Mouse (Mus musculus) ovary, postnatal 10 days (tissue): ENCODE results near the gene Tsfm.
"Not testable (repeated sequence)": the region's sequence is repeated elsewhere in the genome, so short reads cannot be mapped to it uniquely, and the experiment has no call there.

Experiments
- DNase-seq: peaks from one replicate; pipeline ENCODE4 v3.0.0; 2022; ENCODE audit warnings: low spot score

Gene Tsfm

DNA sequence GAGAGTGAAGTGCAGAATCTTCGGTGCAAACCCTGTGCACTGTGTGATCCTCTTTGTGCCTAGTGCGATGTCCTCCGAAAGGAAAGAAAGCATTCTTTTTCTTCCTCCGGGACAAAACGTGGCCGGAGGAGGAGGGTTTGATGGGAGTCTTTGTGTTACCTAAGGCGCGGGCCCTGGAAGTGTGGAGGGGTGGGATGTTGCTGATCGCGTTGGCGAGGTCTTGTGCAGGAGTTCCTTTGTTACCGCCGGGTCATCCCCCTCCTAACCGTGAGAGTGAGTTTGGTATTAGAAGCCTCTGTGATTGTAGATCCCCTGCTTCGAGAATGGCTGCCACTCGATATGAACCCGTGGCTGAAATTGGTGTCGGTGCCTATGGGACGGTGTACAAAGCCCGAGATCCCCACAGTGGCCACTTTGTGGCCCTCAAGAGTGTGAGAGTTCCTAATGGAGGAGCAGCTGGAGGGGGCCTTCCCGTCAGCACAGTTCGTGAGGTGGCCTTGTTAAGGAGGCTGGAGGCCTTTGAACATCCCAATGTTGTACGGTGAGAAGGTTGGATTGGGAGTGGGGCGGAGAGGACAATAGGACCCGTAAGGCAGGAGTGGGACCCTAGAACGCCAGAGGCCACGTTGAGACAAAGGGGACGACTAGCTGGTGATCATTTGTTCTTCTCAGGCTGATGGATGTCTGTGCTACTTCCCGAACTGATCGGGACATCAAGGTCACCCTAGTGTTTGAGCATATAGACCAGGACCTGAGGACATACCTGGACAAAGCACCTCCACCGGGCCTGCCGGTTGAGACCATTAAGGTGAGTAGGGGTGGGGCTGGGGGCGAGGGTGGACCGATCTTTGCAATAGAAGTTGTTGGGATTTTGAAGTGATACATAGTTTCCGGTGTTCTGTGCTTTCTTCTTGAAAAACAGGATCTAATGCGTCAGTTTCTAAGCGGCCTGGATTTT lies 33.6 kb upstream of the Tsfm start:
- no peak for DNase-seq

GRCm38 (mm10) chr10:127063239-127063872 lies 32.7 kb upstream of the Tsfm start, which contains the start of gene Cdk4:
Gene Cdk4, plus strand, starts transcription at chr10:127063534.
- peak; percentile 95 for DNase-seq

GRCm38 (mm10) chr10:127062503-127062902 lies 31.9 kb upstream of the Tsfm start:
- DNase-seq, result no peak

DNA sequence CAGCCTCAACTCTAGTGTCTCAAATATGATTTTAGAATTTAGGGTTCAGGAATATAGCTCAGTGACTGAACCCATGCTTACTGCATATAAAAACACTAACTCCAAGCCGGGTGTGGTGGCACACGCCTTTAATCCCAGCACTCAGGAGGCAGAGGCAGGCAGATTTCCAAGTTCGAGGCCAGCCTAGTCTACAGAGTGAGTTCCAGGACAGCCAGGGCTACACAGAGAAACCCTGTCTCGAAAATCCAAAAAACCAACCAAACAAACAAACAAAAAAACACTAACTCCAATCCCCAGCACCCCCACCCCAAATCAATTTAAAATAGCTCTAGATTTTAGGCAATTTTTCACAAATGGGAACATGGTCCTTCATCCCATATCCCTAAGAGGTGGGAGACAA lies 31.5 kb upstream of the Tsfm start:
- not testable (repeated sequence) for DNase-seq

GRCm38 (mm10) chr10:127061513-127061912 lies 30.9 kb upstream of the Tsfm start:
- no peak for DNase-seq

DNA sequence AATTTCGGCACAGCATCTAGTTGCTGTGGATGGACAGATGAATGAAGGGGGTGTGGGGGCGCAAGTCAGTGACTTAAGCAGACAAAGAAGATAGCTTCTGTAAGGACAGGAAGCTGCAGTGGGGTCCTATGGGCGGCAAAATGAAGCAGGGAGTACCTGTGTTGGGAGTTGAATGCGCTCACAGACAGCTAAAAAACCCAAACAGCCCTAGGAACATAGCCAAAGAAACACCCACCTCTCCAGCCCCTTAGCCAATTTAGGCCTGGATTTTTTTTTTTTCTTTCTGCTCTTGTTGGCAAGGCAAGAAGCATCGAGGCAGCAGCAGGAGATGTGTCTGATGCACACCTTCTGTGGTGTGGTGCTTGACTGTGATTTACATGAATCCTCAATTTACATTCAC lies 30.4 kb upstream of the Tsfm start:
- DNase-seq, result no peak

DNA sequence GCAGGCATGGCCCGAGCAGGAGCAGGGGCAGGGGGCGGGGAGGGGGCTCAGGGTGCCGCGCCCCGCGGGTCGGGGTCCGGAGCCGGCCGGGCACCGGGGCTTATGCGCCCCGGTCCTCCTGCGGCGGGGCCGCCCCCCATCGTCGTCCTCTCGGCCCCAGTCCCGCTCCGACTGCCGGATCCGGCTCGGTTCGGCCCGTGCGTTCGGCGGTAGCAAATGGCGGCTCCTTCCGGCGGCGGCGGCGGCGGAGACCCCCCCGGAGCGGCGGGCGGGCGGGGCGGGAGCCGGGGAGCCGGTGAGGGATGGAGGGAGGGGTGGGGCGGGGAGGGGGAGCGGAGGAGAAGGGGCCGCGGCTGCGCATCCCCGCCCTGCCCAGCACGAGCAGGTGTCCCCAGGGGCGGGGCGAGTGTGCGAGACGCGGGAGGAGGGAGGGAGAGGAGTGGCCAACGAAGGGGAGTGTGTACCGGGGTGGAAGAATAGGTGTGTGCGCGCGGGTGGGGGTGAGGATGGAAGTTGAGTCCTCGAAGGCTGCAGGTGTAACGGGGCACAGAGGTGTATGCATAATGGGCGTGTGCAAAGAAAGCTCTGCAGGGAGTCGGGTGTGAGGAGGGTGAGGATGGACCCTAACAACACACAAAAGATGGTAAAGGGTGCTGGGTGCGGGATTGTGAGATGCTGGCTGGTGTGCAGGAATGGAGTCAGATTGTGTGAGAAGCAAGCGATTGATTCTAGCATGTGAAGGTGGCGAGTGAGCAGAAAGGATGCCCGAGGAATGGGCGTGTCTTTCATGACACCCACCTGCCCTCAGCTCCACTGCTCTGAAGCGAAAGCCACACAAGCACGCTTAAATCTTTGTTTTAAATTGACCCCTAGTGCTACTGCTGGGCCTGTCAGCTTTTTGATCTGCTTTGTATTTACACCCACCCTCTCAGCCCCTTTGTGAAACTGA lies 29.6 kb upstream of the Tsfm start, which contains the start of gene March9:
March9 (minus strand) TSS at position 217 of the 949 bp plus-strand sequence.
- no peak for DNase-seq

DNA sequence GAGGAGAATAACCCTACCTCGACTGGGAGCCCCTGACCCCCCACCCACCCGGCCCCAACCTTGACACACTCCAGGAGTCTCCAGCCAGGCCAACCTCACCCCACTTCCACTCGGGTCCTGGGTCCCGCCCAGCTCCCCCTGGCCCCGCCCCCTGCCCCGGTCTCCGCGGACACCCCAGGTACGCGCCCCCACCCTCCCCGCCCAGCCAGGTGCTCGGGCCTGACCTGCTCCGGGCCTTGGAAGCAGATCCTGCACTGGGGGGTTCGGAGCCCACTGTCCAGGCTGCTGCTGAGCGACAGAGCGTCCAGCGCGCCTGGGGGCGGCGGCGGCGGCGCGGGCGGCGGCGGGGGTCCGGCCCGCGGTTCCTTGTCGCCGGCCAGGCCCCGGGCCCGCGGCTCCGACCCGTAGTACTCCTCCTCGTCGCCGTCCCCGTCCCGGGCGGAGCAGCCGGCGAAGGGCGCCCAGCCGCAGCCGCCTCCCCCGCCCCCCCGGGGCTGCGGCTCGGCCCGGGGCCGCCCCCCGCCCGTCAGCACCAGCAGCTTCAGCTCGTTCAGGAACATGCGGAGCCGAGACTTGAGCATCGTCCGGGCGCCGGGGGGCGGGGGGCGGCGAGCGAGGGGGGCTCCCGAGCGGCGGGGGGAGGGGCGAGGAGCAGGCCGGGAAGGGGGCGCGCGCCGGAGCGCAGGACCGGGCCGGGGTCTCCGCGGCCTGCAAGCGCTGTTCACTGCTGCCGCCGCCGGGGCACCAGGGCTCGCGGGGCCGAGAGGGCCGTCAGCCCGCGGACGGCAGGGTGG lies 28.7 kb upstream of the Tsfm start:
- DNase-seq, result no peak

GRCm38 (mm10) chr10:127058708-127059107 lies 28.1 kb upstream of the Tsfm start:
- DNase-seq, result no peak

DNA sequence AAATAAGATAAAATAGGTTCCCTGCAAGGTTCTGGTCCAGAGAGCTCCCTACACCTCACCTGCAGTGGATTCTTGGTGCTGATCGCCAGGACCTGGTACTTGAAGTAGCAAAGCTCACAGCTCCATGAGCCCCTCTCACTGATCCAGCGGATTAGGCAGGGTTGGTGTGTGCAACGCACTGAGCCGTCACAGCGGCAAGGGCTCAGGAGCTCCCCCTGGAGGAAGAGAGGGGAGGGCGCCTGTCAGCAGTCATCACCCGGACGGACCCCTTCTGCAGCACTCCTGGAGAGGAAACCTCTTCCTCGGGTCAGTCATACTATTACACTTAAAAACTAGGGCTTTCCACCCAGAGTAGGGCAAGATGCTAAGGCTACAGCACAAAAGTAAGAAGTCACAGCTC lies 27.5 kb upstream of the Tsfm start:
- no peak for DNase-seq

DNA sequence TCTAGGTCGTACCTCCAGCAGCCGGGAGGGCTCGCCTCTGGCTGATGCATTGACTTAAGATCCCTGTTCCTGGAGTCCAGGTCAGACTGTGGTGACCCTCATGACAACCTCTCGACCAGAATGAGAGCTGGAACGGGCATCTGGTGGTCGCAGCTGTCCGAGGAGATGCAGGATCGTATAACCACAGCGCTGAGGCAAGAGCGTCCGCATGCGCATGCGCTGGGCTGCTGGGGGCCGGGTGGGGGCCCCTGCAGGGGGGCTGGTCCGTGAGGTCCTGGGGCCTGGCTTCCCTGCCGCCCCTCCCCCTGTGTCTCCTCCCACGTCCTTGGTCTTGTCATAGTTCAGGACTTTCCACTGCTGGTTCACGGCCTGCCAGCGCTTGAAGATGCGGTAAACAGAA lies 25.9 kb upstream of the Tsfm start:
- DNase-seq, result no peak

GRCm38 (mm10) chr10:127055406-127055805 lies 24.8 kb upstream of the Tsfm start:
- DNase-seq, result no peak

DNA sequence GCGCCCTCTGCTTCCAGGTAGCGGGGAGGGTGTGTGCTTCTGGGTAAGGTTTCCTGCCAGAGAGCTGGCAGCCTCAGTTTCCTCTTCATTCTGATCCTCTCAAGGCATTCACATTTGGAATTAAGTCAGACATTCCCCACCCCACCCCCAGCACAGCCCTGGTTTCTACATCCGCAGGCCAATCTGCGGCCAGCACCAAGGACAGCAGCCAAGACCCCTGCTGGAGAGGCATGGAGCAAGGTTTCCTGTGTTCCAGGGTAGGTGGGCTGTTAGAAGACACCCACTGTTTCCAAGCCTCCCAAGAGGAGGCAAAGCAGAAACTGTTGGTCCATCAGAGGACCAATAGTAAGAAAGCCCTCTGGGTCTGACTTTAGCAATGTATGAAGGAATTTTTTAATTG lies 24.0 kb upstream of the Tsfm start:
- no peak for DNase-seq

DNA sequence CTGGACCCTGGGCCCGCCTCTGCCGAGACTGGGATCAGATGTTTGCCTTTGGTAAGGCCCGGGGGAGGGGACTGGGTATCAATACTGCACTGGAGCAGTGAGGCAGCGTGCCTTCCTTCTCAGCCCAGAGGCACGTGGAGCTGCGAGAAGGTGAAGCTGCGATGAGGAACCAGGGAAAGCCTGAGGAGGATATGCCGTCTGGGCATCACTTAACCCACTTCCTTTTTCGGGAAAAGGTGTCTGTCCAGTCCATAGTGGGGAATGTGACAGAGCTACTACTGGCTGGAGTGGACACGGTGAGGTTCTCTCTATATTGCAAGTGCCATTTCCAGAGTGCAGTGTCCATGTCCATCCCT lies 19.5 kb upstream of the Tsfm start:
- DNase-seq, result no peak

GRCm38 (mm10) chr10:127049395-127050118 lies 18.9 kb upstream of the Tsfm start:
- DNase-seq, result no peak

GRCm38 (mm10) chr10:127048608-127049394 lies 18.2 kb upstream of the Tsfm start:
- no peak for DNase-seq

GRCm38 (mm10) chr10:127047954-127048353 lies 17.3 kb upstream of the Tsfm start, which contains the start of gene Cyp27b1:
Gene Cyp27b1, plus strand, starts transcription at chr10:127048250.
- DNase-seq, result no peak

GRCm38 (mm10) chr10:127043187-127043586 lies 12.5 kb upstream of the Tsfm start:
- no peak for DNase-seq

GRCm38 (mm10) chr10:127042468-127043115 lies 12.0 kb upstream of the Tsfm start:
- no peak for DNase-seq
